Mouse (Mus musculus): Measurements from ENCODE around the gene Ypel3. TPM values are rescaled to one million over a fixed set of nuclear protein-coding genes. Genes with fewer than 3 reads are reported as not detected.
A peak's percentile ranks its signal among the peaks of the same experiment; 100 is the strongest.

Ypel3 gene
- polyA plus RNA-seq, 1 experiment from 2014 or later: 84.9 TPM

DNA sequence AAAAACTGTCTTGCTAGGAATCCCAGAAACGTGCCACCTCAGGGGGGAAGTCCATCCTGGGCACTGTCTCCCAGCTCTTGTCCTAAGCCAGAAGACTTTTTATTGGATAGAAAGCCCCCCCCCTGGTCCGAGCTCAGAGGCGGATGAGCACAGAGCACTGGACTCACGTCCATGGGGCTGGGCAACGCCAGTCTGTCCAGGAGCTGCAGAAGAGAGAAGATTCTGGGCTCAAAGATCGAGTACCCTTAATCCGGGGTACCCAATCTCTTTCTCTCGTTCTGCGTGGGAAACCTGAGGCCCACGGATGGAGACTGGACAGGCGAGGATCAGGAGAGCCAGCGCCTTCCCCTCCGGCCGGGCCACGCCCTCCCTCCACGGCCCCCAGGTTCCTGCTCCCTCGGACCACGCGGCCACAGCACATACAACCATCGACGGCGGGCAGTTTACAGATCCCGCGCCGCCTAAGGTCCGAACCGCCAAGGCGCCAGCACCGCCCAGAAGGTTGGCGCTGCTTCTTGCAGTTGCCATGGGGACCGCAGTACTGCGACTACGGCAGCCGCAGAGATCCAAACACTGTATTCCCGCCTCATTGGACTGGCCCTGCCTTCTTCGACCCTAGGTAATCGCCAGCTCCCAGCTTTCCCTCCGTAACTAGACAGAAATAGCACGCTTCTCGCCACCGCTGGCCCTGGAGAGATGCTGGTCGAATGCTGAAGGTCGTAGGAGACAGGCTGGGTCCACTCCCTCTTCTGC lies 32.1 kb downstream of the Ypel3 start:
- Histone ChIP-seq H3K36me3 (ENCODE audit: control insufficient read depth, insufficient read depth, low read length) (no peaks in the 10 kb centered on the region), H3K9ac (ENCODE audit: low read depth, low read length) (peak overlapping the region; percentile 81), H3K4me1 (ENCODE audit: control insufficient read depth, insufficient read depth, low read length) (peaks cover 16% of the 10 kb centered on the region), H3K27ac (ENCODE audit: low read depth, low read length) (peak overlapping the region; percentile 88), H3K27me3 (ENCODE audit: control insufficient read depth, insufficient read depth, low read length) (0 out of 2 replicates have a peak, but pooled peaks cover under 1% of the 10 kb centered on the region), H3K4me3 (ENCODE audit: low read depth, low read length) (peak overlapping the region; percentile 53), H3K4me2 (peak overlapping the region; percentile 87), H3K9me3 (replicated peaks; ENCODE audit: control insufficient read depth, low read length) (no peaks in the 10 kb centered on the region)
- peak; percentile 90 for ATAC-seq (replicated peaks; ENCODE audit: insufficient number of reproducible peaks, low FRiP score, low TSS enrichment)
- under 1% methylated on average over 43 of the region's 43 CpGs for WGBS (ENCODE audit: insufficient replicate concordance)

DNA sequence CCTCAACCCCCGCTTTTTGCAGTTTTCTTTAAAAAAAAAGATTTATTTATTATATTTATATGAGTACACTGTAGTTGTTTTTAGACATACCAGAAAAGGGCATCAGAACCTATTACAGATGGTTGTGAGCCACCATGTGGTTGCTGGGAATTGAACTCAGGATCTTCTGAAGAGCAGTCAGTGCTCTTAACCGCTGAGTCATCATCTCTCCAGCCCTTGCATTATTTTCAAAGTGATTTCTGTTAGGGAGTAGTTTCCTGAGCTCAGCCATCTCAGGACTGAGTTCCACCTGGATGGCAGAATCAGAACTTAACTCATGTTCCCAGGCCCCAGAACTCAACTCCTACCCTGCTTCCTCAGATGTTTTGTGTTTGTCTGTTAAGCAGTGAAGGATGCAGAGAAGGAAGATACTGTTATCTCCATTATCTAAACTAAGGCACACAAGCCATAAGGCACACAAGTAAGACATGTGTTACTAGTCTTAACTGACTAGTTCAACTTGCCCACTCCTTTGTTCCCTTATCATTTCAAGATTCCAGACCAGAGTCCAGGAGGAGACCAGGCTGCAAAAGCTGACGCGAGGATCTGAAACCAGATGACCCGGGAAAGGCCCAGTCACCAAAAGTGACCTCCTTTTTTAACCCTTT lies 33.1 kb downstream of the Ypel3 start:
- Histone ChIP-seq H3K9me3 (replicated peaks; ENCODE audit: control insufficient read depth, low read length) (no peaks in the 10 kb centered on the region), H3K27ac (ENCODE audit: low read depth, low read length) (peak overlapping the region; percentile 88; the same call in 1 of the 2 replicates), H3K36me3 (ENCODE audit: control insufficient read depth, insufficient read depth, low read length) (no peaks in the 10 kb centered on the region), H3K4me3 (ENCODE audit: low read depth, low read length) (no peak overlapping the region), H3K9ac (ENCODE audit: low read depth, low read length) (no peak overlapping the region), H3K4me1 (ENCODE audit: control insufficient read depth, insufficient read depth, low read length) (peaks cover 16% of the 10 kb centered on the region), H3K4me2 (peak overlapping the region; percentile 87; the same call in 1 of the 2 replicates), H3K27me3 (ENCODE audit: control insufficient read depth, insufficient read depth, low read length) (0 out of 2 replicates have a peak, but pooled peaks cover 3% of the 10 kb centered on the region)
- no peak for ATAC-seq (replicated peaks; ENCODE audit: insufficient number of reproducible peaks, low FRiP score, low TSS enrichment)
- WGBS (ENCODE audit: insufficient replicate concordance): 40% methylated on average over 5 of the region's 5 CpGs

DNA sequence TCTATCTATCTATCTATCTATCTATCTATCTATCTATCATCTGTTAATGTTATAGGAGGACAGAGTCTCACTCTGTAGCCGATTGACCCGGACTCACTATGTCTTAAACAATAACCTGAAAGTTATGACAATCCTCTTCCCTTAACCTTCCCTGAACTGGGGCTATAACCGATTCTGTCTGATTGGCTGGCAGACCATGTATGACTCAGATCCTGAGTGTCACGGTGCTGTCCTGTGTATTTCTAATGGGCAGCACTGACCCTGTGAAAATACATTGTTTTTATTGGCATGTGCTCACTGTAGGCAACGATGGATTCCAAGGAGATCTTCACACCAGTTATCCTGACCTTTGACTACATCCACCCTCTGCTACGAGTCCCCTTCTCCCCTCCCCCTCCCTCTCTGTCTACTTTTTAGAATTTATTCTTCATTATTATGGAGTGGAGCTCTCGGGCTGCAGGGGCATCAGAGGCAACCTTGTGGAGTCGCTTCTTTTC lies 39.0 kb downstream of the Ypel3 start:
- H3K27me3 ChIP-seq (ENCODE audit: control insufficient read depth, insufficient read depth, low read length): 0 out of 2 replicates have a peak, but pooled peaks cover 3% of the 10 kb centered on the region
- H3K36me3 ChIP-seq (ENCODE audit: control insufficient read depth, insufficient read depth, low read length): no peaks in the 10 kb centered on the region
- no peaks in the 10 kb centered on the region for H3K4me1 ChIP-seq (ENCODE audit: control insufficient read depth, insufficient read depth, low read length)
- H3K4me3 ChIP-seq (ENCODE audit: low read depth, low read length): no peak overlapping the region
- H3K9ac ChIP-seq (ENCODE audit: low read depth, low read length): no peak overlapping the region
- H3K4me2 ChIP-seq: no peak overlapping the region
- H3K9me3 ChIP-seq (replicated peaks; ENCODE audit: control insufficient read depth, low read length): no peaks in the 10 kb centered on the region
- 64% methylated on average over 8 of the region's 8 CpGs for WGBS (ENCODE audit: insufficient replicate concordance)
- ATAC-seq (replicated peaks; ENCODE audit: insufficient number of reproducible peaks, low FRiP score, low TSS enrichment): no peak
- no peak overlapping the region for H3K27ac ChIP-seq (ENCODE audit: low read depth, low read length)

DNA sequence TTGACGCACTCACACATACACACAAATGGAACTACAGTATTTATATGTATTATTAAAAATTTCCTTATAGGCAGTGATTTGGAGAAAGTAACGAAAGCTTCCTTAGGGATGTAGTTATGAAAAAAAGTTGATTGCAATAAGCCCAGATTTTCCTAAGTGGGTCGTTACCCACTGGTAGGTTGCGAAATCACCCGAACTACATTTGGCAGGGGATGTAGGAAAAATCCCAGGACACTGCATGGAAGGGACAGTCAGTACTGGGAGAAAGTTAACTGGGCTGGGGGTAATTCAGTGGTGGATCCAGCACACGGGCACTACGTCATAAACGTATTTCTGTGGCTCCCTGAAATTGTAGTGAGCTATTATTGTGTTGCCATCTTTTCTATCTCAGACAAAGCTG lies 39.7 kb downstream of the Ypel3 start:
- WGBS (ENCODE audit: insufficient replicate concordance): 81% methylated on average over 8 of the region's 8 CpGs
- H3K27me3 ChIP-seq (ENCODE audit: control insufficient read depth, insufficient read depth, low read length): 0 out of 2 replicates have a peak, but pooled peaks cover 3% of the 10 kb centered on the region
- H3K4me1 ChIP-seq (ENCODE audit: control insufficient read depth, insufficient read depth, low read length): no peaks in the 10 kb centered on the region
- no peak overlapping the region for H3K27ac ChIP-seq (ENCODE audit: low read depth, low read length)
- H3K36me3 ChIP-seq (ENCODE audit: control insufficient read depth, insufficient read depth, low read length): no peaks in the 10 kb centered on the region
- no peak overlapping the region for H3K4me3 ChIP-seq (ENCODE audit: low read depth, low read length)
- H3K9ac ChIP-seq (ENCODE audit: low read depth, low read length): no peak overlapping the region
- no peaks in the 10 kb centered on the region for H3K9me3 ChIP-seq (replicated peaks; ENCODE audit: control insufficient read depth, low read length)
- ATAC-seq (replicated peaks; ENCODE audit: insufficient number of reproducible peaks, low FRiP score, low TSS enrichment): no peak
- no peak overlapping the region for H3K4me2 ChIP-seq

DNA sequence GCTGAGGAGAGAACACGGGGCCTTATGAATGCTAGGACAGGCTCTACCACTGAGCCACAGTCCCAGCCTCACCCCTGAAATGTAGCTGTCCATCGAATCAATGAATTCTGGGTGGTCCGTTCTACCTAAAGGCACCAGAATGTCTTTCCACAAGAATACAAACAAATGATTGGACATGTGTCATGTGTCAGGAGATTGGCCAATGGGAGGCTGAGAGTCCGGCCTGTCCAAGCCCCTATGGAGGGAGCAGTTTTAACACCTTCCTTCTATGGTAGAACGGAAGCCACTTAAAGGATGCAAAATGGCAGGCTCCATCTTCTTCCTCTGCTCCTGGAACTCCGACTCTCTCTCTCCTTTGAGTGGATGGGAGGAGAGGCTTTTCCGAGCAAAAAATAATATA lies 40.8 kb downstream of the Ypel3 start:
- no peaks in the 10 kb centered on the region for H3K36me3 ChIP-seq (ENCODE audit: control insufficient read depth, insufficient read depth, low read length)
- H3K27ac ChIP-seq (ENCODE audit: low read depth, low read length): no peak overlapping the region
- ATAC-seq (replicated peaks; ENCODE audit: insufficient number of reproducible peaks, low FRiP score, low TSS enrichment): no peak
- peaks cover 10% of the 10 kb centered on the region for H3K27me3 ChIP-seq (ENCODE audit: control insufficient read depth, insufficient read depth, low read length)
- H3K9me3 ChIP-seq (replicated peaks; ENCODE audit: control insufficient read depth, low read length): no peaks in the 10 kb centered on the region
- H3K9ac ChIP-seq (ENCODE audit: low read depth, low read length): no peak overlapping the region
- H3K4me3 ChIP-seq (ENCODE audit: low read depth, low read length): no peak overlapping the region
- H3K4me1 ChIP-seq (ENCODE audit: control insufficient read depth, insufficient read depth, low read length): no peaks in the 10 kb centered on the region; the same call in 1 of the 2 replicates
- 74% methylated on average over 7 of the region's 7 CpGs for WGBS (ENCODE audit: insufficient replicate concordance)
- H3K4me2 ChIP-seq: no peak overlapping the region

DNA sequence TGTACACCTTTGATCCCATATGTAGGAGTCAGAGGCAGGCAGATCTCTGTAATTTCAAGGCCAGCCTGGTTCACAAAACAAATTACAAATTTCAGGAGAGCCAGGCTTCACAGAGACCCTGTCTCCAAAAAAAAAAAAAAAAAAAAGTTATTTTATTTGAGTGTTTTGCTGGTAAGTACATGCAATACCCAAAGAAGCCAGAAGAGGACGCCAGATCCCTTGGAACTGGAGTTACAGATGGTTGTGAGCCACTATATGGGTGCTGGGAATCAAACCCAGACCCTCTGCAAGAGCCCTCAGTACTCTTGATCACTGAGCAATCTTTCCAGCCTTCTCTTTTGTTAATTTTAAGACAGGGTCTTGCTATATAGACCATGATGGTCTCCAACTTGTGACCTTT lies 42.1 kb downstream of the Ypel3 start:
- H3K9me3 ChIP-seq (replicated peaks; ENCODE audit: control insufficient read depth, low read length): no peaks in the 10 kb centered on the region
- no peak overlapping the region for H3K27ac ChIP-seq (ENCODE audit: low read depth, low read length)
- WGBS (ENCODE audit: insufficient replicate concordance): 31% methylated on average over 1 of the region's 1 CpGs
- no peaks in the 10 kb centered on the region for H3K36me3 ChIP-seq (ENCODE audit: control insufficient read depth, insufficient read depth, low read length)
- no peak overlapping the region for H3K4me2 ChIP-seq
- H3K4me1 ChIP-seq (ENCODE audit: control insufficient read depth, insufficient read depth, low read length): peaks cover 6% of the 10 kb centered on the region
- ATAC-seq (replicated peaks; ENCODE audit: insufficient number of reproducible peaks, low FRiP score, low TSS enrichment): no peak
- H3K27me3 ChIP-seq (ENCODE audit: control insufficient read depth, insufficient read depth, low read length): peaks cover 21% of the 10 kb centered on the region
- no peak overlapping the region for H3K9ac ChIP-seq (ENCODE audit: low read depth, low read length)
- no peak overlapping the region for H3K4me3 ChIP-seq (ENCODE audit: low read depth, low read length)

DNA sequence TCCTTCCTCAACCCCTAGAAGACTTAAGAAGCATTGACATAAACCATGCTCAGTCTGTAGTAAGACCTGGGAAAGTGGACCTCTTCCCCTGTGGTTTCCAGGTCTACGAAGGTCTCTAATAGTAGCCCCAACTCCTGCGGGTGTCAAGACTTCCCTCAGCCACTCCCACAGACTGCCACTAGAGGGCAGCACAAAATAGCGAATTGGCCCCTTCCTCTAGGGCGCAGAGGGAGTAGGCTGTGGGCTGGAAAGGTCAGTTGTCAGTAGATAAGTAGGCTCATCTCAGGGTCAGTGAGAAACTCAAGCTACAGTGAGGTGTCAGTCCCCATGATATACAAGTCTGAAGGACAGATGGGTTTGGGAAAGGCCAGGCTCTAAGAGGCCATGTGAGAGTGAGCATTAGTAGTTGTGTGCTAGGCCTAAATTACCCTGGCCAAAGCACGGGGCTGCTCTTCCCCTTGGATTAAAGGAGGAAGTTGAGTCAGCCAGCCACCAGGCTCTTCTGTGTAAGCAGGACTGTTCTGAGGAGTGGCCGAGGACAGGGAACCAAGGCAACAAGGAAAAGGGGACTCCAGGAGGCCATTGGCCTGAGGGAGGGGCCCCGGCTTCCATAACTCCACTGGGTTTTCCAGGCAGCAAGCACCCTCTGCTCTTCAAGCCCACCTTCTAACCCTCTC lies 45.2 kb downstream of the Ypel3 start:
- no peak for ATAC-seq (replicated peaks; ENCODE audit: insufficient number of reproducible peaks, low FRiP score, low TSS enrichment)
- peaks cover 46% of the 10 kb centered on the region for H3K27me3 ChIP-seq (ENCODE audit: control insufficient read depth, insufficient read depth, low read length)
- H3K9ac ChIP-seq (ENCODE audit: low read depth, low read length): no peak overlapping the region
- no peak overlapping the region for H3K4me3 ChIP-seq (ENCODE audit: low read depth, low read length)
- 20% methylated on average over 7 of the region's 7 CpGs for WGBS (ENCODE audit: insufficient replicate concordance)
- H3K36me3 ChIP-seq (ENCODE audit: control insufficient read depth, insufficient read depth, low read length): no peaks in the 10 kb centered on the region
- H3K4me2 ChIP-seq: no peak overlapping the region
- H3K27ac ChIP-seq (ENCODE audit: low read depth, low read length): no peak overlapping the region
- H3K9me3 ChIP-seq (replicated peaks; ENCODE audit: control insufficient read depth, low read length): no peaks in the 10 kb centered on the region
- peaks cover 6% of the 10 kb centered on the region for H3K4me1 ChIP-seq (ENCODE audit: control insufficient read depth, insufficient read depth, low read length)

DNA sequence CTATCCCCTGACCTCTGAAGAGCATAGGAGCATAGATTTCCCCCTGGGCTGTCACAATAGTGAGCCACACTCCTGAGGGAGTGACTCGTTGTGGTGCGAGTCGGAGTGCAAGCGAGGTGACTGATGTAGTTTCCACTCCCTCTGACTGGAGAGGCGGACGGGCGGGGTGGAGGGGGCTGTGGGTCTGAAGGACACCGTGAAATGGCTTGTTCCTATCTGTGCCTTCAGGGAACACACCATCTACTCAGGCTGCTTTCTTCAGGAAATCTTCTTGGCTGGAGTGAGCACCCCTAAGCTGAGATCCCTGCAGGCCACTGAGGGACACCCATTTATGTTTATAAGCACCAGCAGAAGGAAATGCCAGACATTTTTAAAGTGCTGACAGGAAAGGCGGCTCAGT lies 46.0 kb downstream of the Ypel3 start:
- Histone ChIP-seq H3K27me3 (ENCODE audit: control insufficient read depth, insufficient read depth, low read length) (peaks cover 46% of the 10 kb centered on the region), H3K9ac (ENCODE audit: low read depth, low read length) (no peak overlapping the region), H3K27ac (ENCODE audit: low read depth, low read length) (no peak overlapping the region), H3K36me3 (ENCODE audit: control insufficient read depth, insufficient read depth, low read length) (no peaks in the 10 kb centered on the region), H3K4me1 (ENCODE audit: control insufficient read depth, insufficient read depth, low read length) (peaks cover 6% of the 10 kb centered on the region), H3K9me3 (replicated peaks; ENCODE audit: control insufficient read depth, low read length) (no peaks in the 10 kb centered on the region), H3K4me3 (ENCODE audit: low read depth, low read length) (no peak overlapping the region), H3K4me2 (peak overlapping the region; percentile 58)
- no peak for ATAC-seq (replicated peaks; ENCODE audit: insufficient number of reproducible peaks, low FRiP score, low TSS enrichment)
- 8% methylated on average over 9 of the region's 9 CpGs for WGBS (ENCODE audit: insufficient replicate concordance)

Measured in heart, embryonic 11.5 days (tissue).